Mouse (Mus musculus): ENCODE measurements around the gene Fzd2. TPM values are rescaled to one million over a fixed set of nuclear protein-coding genes. Genes with fewer than 3 reads are reported as not detected.
A peak's percentile ranks its signal among the peaks of the same experiment; 100 is the strongest.
"Not testable (repeated sequence)": the region's sequence is repeated elsewhere in the genome, so short reads cannot be mapped to it uniquely, and the experiment has no call there.

Fzd2 gene
- total RNA-seq, 2 experiments from 2014 or later = not detected

GRCm38 (mm10) chr11:102579165-102580033, 24.8 kb upstream of the Fzd2 start, which contains the start of gene Gm11627:
Gene Gm11627, minus strand, starts transcription at chr11:102579461.
- no peak for ATAC-seq (replicated peaks; ENCODE audit: low FRiP score, poor library complexity, severe bottlenecking)

- no peak for ATAC-seq (replicated peaks; ENCODE audit: low FRiP score, poor library complexity, severe bottlenecking)
These were observed 24.2 kb upstream of the Fzd2 start for GRCm38 (mm10) chr11:102580034-102580330.

DNA sequence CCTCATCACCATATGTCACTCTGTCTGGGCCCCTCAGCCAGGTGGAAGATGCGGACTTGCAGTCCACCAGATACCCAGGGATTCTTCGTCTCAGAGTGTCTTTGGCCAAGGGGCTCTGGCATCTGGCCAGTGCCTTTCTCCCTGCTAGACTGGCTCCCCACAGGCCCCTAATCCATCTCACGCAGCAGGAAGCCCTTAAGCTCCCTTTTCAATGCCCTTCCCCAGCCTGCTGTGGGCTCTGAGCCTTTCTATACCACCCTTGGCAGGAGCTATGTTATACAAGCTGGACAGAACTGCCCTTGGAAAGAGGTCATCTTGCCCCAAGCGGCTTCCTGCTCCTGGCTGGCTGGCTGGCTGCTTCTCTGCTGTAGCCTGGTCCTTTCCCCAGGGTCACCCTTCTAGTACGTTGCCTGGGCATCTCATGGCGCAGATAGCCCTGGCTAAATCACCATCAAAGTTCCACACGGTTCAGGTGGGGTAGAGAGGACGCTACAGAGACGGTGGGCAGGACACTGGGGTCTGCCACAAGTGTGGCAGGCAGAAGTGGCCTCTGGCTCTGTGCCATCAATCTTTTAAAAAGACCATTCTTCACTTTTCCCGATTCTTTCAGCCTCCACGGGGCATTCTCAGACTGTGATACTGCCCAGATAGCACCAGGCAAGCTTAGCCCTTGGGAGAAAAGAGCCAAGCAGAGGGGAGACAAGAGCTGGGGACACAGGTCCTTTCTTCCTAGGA, 22.7 kb upstream of the Fzd2 start:
- ATAC-seq (replicated peaks; ENCODE audit: low FRiP score, poor library complexity, severe bottlenecking) = no peak

GRCm38 (mm10) chr11:102582016-102582610, 22.1 kb upstream of the Fzd2 start:
- no peak for ATAC-seq (replicated peaks; ENCODE audit: low FRiP score, poor library complexity, severe bottlenecking)

- no peak for ATAC-seq (replicated peaks; ENCODE audit: low FRiP score, poor library complexity, severe bottlenecking)
These were observed 21.5 kb upstream of the Fzd2 start for GRCm38 (mm10) chr11:102582736-102583135.

DNA sequence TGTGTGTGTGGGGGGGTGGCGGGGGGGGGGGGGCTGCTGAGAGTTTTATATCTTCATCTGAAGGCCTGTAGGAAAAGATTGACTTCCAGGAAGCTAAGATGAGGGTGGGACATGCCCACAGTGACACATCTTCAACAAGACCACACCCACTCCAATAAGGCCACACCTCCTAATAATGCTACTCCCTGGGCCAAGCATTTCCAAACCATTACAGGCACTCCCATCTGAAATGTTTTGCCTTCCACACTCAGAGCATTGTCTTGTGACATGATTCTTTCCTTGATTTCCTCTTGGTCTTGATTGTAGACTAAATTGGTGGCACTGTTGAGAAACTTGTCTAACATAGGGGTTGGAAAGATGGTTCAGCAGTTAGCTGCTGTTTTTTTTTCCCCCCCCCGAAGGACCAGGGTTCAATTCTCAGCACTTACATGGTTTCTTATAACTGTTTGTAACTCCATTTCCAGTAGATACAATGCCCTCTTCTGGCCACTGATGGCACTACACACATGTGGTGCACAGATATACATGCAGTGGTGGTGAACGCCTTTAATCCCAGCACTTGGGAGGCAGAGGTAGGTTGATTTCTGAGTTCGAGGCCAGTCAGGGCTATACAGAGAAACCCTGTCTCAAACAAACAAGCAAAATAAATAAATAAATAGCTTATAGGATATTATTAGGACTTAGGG, 17.6 kb upstream of the Fzd2 start:
- ATAC-seq (replicated peaks; ENCODE audit: low FRiP score, poor library complexity, severe bottlenecking) = no peak

DNA sequence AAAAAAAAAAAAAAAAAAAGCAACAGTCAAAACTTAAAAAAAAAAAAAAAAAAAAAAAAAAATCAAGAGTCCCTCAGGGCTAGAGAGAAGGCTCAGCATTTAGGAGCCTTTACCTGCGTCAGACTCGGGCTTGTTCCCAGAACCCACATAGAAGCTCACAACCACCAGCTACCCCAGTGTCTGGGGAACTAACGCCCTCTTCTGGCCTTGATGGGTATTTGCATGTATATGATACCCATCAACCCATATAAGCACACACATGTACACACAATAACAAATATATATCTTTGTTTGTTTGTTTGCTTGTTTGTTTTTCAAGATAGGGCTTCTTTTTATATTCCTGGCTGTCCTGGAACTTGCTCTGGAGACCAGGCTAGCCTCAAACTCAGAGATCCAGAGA, 16.6 kb upstream of the Fzd2 start:
- no peak for ATAC-seq (replicated peaks; ENCODE audit: low FRiP score, poor library complexity, severe bottlenecking)

DNA sequence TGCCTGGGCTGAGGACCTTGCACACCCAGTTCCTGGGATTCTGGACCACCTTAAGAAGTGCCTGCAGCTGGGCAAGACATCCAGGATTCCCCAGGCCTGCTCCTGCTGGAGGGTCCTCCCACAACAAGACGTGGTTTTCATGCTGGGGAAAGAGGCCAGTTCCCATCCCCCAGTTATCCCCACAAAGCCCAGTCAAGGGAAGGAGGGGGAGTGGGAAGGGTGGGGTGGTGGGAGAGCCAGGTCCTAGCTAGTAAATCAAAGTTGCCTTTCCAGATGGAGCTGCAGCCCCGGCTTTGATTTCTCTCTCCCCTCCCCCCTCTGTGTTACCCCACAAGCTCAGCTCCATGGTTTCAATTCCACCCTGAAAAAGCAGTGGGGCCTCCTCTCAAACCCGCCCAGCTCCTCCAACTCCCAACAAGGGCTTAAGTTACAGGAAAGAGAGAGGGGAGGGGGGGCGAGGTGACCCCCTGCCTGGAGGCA, 8.8 kb upstream of the Fzd2 start:
- no peak for ATAC-seq (replicated peaks; ENCODE audit: low FRiP score, poor library complexity, severe bottlenecking)

- no peak for ATAC-seq (replicated peaks; ENCODE audit: low FRiP score, poor library complexity, severe bottlenecking)
These were observed 4.3 kb upstream of the Fzd2 start for GRCm38 (mm10) chr11:102599912-102600311.

DNA sequence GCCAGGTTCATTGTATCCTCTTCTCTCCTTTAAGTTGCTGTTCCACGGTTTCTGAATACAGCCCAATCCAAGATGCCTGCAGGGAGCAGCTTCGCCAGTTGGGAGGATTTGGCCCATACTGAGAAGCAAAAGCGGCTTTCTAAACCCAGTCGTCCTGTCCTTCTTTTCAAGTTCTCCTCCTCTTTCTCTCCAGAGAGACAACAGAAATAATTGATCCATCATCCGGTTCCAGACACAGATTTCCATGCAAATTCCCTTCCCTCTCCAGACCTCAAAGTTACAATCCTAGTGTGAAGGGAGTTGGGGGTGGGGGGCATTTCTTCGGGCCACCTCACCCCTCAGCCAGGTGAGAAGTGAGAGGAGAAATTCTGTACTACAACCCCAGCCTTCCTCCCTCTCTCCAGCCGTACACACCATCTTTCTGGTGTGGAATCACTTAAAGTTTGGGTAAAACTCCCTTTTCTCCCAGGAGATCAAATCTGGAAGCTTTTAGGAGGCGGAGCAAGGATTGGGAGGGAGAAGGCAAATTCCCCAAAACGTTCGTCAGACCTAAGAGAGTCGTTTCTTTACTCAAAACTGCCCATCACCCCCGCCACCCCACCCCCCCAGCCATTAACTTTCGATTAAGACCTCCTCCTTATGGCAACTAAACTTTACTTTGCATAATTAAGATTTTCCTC, 1.2 kb upstream of the Fzd2 start:
- ATAC-seq (replicated peaks; ENCODE audit: low FRiP score, poor library complexity, severe bottlenecking) = no peak

GRCm38 (mm10) chr11:102603496-102603850, 723 bp upstream of the Fzd2 start:
- no peak for ATAC-seq (replicated peaks; ENCODE audit: low FRiP score, poor library complexity, severe bottlenecking)

DNA sequence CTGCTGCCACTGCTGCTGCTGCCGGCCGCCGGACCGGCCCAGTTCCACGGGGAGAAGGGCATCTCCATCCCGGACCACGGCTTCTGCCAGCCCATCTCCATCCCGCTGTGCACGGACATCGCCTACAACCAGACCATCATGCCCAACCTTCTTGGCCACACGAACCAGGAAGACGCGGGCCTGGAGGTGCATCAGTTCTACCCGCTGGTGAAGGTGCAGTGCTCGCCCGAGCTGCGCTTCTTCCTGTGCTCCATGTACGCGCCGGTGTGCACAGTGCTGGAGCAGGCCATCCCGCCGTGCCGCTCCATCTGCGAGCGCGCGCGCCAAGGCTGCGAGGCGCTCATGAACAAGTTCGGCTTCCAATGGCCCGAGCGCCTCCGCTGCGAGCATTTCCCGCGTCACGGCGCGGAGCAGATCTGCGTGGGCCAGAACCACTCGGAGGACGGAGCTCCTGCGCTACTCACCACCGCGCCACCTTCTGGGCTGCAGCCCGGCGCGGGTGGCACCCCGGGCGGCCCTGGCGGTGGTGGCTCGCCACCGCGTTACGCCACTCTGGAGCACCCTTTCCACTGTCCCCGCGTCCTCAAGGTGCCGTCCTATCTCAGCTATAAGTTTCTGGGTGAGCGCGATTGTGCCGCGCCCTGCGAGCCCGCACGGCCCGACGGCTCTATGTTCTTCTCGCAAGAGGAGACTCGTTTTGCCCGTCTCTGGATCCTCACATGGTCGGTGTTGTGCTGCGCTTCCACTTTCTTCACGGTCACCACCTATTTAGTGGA, 769 bp downstream of the Fzd2 start:
- ATAC-seq (replicated peaks; ENCODE audit: low FRiP score, poor library complexity, severe bottlenecking) = 0 out of 2 replicates have a peak, but pooled peaks have one; percentile 10

GRCm38 (mm10) chr11:102605553-102606416, 1.6 kb downstream of the Fzd2 start:
- 0 out of 2 replicates have a peak, but pooled peaks have one; percentile 30 for ATAC-seq (replicated peaks; ENCODE audit: low FRiP score, poor library complexity, severe bottlenecking)

DNA sequence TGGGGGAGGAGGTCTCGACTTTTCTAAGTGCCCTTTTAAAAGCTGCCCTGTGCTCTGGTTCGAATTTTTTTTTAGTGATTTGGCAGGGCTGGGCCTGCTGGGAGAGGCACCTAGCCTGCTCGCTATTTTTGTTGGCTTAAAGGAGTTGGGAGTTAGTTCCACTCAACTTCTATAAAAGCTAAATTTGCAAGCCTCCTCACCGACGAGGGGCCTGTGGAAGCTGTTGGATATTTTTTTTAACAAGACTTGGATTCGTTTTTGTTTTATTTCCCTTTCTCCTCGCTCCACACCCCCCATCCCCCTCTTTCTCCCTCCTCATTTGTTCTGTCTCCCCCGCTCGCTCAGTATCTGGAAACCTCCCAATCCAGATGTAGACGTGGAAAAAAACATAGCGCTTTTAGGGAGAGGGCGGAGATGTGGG, 2.6 kb downstream of the Fzd2 start:
- no peak for ATAC-seq (replicated peaks; ENCODE audit: low FRiP score, poor library complexity, severe bottlenecking)

GRCm38 (mm10) chr11:102607201-102607600, 3.0 kb downstream of the Fzd2 start:
- not testable (repeated sequence) for ATAC-seq (replicated peaks; ENCODE audit: low FRiP score, poor library complexity, severe bottlenecking)

DNA sequence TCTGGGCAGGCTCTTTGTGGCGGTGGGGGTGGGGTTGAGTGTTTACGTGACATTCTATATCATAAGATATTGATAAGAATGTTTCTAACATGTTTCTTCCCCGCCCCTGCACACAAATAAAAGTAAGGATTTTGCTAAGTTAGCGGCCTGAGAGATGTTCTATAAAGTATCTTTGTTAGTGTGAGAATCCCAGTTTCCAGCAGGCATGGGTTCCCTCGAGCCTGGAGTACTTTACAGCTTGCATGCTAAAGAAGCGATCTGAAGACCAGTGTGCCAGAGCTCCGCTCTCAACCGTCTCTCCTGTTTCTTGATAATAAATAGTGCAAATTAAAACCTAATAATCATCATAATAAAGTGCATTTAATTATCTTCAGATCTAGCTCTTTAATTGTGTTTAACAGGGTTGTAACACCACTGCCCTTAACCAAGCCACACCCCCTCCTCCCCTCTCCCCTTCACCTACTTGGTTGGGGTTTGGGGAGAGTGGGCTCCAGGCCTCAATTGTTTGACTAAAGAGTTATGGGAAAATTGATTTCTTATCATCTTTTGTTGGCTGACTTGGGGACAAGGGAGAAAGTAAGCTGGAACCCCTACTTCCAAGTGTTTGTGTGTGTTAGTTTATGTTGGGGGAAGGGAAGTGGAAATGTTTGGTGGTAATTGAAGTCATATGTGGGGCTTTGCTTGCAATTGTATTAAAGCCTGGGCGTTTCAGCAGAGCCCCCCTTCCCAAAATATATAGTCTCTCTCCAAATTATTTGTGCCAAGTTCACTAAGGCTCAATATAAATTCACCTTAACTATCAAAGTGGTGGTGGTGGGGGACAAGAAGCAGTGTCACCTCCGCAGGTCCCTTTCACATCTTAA, 3.7 kb downstream of the Fzd2 start:
- no peak for ATAC-seq (replicated peaks; ENCODE audit: low FRiP score, poor library complexity, severe bottlenecking)

GRCm38 (mm10) chr11:102608691-102609090, 4.5 kb downstream of the Fzd2 start:
- ATAC-seq (replicated peaks; ENCODE audit: low FRiP score, poor library complexity, severe bottlenecking) = no peak
